Mouse (Mus musculus): ENCODE results near the gene Bmp6. TPM values are rescaled to one million over a fixed set of nuclear protein-coding genes. Genes with fewer than 3 reads are reported as not detected.
A peak's percentile ranks its signal among the peaks of the same experiment; 100 is the strongest.

The Bmp6 gene
- polyA plus RNA-seq, 1 experiment, result not detected

DNA sequence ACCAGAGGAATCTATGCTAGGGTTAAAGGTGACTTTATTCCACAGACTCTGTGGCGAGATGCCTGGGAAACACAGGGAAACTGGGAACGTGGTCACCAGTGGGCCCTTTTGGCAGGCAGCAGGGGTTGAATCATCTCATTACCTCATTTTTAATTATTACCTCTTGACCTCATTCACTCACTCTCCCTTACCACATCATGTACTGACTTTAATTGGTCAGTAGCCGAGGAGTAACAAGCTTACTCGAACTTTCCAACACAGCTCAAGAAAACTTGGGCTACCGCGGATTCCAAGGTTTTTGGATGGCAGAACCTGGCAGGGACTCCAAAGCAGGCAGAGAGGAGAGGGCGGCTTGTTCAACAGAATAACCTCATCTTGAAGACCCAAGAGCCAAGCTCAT lies 74.9 kb downstream of the Bmp6 start:
- no peak overlapping the region for H3K4me3 ChIP-seq (ENCODE audit: insufficient read depth, low read length)
- no peak for TF ChIP-seq POLR2A (IDR thresholded peaks at IDR 0.05; ENCODE audit: borderline replicate concordance, low read depth, low read length)
- TF ChIP-seq CTCF (IDR thresholded peaks at IDR 0.05; ENCODE audit: low read depth, low read length), result no peak
- no peaks in the 10 kb centered on the region for H3K4me1 ChIP-seq (ENCODE audit: control insufficient read depth, insufficient read depth, low read length)
- H3K27ac ChIP-seq (ENCODE audit: insufficient read depth, low read depth, low read length), result no peak overlapping the region

DNA sequence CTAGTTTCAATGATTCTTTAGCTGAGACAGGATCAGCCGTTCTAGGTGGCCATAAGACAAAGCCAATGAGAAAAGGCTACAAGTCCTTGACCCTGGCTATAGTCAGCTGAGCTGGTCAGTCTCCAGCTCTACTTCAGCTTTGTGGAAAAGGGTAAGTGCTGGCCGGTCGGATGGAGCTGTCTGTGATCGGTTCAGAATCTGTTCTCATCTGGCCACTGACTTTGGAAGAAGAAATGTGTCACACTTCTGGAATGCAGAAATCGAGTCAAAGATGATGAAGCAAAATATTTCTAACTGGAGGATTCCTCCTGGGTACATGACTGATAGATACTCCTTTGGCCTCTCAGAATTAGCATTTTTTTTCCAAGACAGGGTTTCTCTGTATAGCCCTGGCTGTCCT lies 77.6 kb downstream of the Bmp6 start:
- H3K27ac ChIP-seq (ENCODE audit: insufficient read depth, low read depth, low read length), result no peak overlapping the region
- no peaks in the 10 kb centered on the region for H3K4me1 ChIP-seq (ENCODE audit: control insufficient read depth, insufficient read depth, low read length)
- TF ChIP-seq CTCF (IDR thresholded peaks at IDR 0.05; ENCODE audit: low read depth, low read length), result no peak
- TF ChIP-seq POLR2A (IDR thresholded peaks at IDR 0.05; ENCODE audit: borderline replicate concordance, low read depth, low read length), result no peak
- H3K4me3 ChIP-seq (ENCODE audit: insufficient read depth, low read length), result no peak overlapping the region

DNA sequence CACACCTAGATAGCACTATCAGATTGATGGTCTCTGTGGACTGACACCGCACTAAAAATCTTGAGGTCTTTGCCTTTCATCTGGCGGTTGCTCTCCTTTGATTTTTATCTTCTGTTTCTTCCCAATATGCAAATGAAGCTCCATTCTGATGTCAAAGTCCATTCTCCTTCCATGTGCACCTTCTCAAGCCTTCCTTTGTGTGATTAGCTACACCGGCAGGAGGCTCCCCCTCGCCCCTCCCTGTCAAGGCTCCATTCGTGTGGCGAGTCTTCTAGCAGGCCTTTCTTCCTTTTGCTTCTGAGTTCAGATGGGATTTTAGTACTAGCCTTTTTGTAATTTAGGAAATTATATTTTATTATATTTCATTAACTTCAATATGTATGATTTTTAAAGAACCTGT lies 80.4 kb downstream of the Bmp6 start:
- Histone ChIP-seq H3K4me3 (ENCODE audit: insufficient read depth, low read length) (no peak overlapping the region), H3K4me1 (ENCODE audit: control insufficient read depth, insufficient read depth, low read length) (no peaks in the 10 kb centered on the region), H3K27ac (ENCODE audit: insufficient read depth, low read depth, low read length) (no peak overlapping the region)
- no peak for TF ChIP-seq POLR2A (IDR thresholded peaks at IDR 0.05; ENCODE audit: borderline replicate concordance, low read depth, low read length)
- no peak for TF ChIP-seq CTCF (IDR thresholded peaks at IDR 0.05; ENCODE audit: low read depth, low read length)

DNA sequence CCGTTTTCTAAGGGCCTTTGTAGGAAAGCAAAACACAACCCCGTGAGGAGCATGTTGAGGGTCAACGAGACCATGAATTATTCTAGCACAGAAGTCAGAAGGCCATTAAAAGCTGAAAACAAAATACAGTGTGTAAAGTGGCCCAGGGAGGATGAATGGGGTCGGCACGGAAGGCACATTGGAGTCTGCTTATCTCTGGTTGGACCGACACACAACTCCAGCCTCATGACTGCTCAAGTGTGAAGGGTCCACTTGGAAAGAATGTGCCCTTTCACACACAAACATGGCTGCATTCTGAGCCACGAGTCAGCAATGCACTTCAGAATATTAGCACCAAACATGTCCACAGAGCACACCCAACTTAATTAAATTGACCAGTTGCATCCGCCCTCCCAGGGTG lies 84.8 kb downstream of the Bmp6 start:
- H3K4me1 ChIP-seq (ENCODE audit: control insufficient read depth, insufficient read depth, low read length), result no peaks in the 10 kb centered on the region
- H3K4me3 ChIP-seq (ENCODE audit: insufficient read depth, low read length), result no peak overlapping the region
- TF ChIP-seq POLR2A (IDR thresholded peaks at IDR 0.05; ENCODE audit: borderline replicate concordance, low read depth, low read length), result no peak
- no peak for TF ChIP-seq CTCF (IDR thresholded peaks at IDR 0.05; ENCODE audit: low read depth, low read length)
- no peak overlapping the region for H3K27ac ChIP-seq (ENCODE audit: insufficient read depth, low read depth, low read length)

DNA sequence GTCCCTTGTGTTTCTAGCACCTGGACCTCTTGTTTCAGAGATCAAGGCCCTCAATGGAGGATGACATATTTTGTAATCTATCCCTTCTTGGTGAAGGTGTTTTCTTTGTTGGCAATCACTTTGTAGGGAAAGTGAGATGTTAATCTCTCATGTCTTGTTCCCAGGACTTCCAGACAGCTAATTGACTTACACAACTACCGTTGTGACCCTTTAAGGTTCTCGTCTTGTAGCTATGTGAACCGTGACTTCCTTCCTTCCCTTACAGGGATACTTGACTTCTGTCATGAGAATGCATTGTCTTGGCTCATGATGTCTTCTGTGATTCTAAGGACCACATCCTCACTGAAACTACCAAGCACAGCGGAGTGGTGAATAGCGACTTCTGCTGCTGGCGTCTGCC lies 85.2 kb downstream of the Bmp6 start:
- no peaks in the 10 kb centered on the region for H3K4me1 ChIP-seq (ENCODE audit: control insufficient read depth, insufficient read depth, low read length)
- TF ChIP-seq CTCF (IDR thresholded peaks at IDR 0.05; ENCODE audit: low read depth, low read length) (no peak), POLR2A (IDR thresholded peaks at IDR 0.05; ENCODE audit: borderline replicate concordance, low read depth, low read length) (no peak)

DNA sequence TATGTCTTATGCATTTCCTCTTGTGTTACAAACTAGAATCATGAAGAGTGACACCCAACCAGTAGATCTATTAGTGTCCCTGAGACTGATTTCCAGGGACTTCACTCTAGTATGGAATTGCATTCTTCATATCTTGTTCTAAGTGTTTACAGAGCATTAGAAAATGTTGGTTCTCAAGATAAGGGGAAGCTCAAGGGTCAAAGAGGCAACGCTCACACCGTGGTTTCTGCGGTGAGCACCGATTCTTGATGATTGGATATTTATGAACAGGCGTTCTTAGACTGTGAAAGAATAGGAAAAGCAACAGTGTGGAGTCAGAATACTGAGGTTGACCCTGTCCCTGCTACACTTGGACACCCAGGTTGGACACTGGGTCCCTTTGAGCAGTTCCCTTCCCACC lies 89.9 kb downstream of the Bmp6 start:
- no peaks in the 10 kb centered on the region for H3K4me1 ChIP-seq (ENCODE audit: control insufficient read depth, insufficient read depth, low read length)
- H3K4me3 ChIP-seq (ENCODE audit: insufficient read depth, low read length), result no peak overlapping the region
- TF ChIP-seq POLR2A (IDR thresholded peaks at IDR 0.05; ENCODE audit: borderline replicate concordance, low read depth, low read length) (no peak), CTCF (IDR thresholded peaks at IDR 0.05; ENCODE audit: low read depth, low read length) (no peak)
- no peak overlapping the region for H3K27ac ChIP-seq (ENCODE audit: insufficient read depth, low read depth, low read length)

More for the DNA sequence above, 85.2 kb downstream of the Bmp6 start:
- Histone ChIP-seq H3K27ac (ENCODE audit: insufficient read depth, low read depth, low read length) (no peak overlapping the region), H3K4me3 (ENCODE audit: insufficient read depth, low read length) (no peak overlapping the region)

DNA sequence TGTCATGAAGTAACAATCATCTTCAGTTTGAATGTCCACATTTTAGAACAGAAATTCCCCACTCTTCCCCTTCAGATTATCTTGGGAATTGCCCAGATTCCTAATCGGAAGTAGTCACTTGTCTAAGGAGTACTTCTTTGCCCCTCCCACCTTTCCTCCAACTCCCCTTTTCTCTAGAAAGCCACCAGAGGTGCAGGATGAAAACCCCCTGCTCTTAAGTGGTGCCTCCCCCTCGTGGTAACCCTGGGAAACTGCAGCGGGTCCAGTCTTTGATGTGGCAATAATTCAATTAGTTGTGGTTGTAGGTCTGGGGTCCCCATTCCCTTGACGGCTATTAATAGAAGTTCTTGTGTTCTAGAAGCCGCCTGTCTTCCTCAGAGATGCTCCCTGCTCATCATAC lies 93.0 kb downstream of the Bmp6 start:
- H3K4me1 ChIP-seq (ENCODE audit: control insufficient read depth, insufficient read depth, low read length), result no peaks in the 10 kb centered on the region
- TF ChIP-seq POLR2A (IDR thresholded peaks at IDR 0.05; ENCODE audit: borderline replicate concordance, low read depth, low read length), result no peak
- TF ChIP-seq CTCF (IDR thresholded peaks at IDR 0.05; ENCODE audit: low read depth, low read length), result 0 out of 2 replicates have a peak, but pooled peaks have one; percentile 35
- H3K4me3 ChIP-seq (ENCODE audit: insufficient read depth, low read length), result no peak overlapping the region
- H3K27ac ChIP-seq (ENCODE audit: insufficient read depth, low read depth, low read length), result no peak overlapping the region

DNA sequence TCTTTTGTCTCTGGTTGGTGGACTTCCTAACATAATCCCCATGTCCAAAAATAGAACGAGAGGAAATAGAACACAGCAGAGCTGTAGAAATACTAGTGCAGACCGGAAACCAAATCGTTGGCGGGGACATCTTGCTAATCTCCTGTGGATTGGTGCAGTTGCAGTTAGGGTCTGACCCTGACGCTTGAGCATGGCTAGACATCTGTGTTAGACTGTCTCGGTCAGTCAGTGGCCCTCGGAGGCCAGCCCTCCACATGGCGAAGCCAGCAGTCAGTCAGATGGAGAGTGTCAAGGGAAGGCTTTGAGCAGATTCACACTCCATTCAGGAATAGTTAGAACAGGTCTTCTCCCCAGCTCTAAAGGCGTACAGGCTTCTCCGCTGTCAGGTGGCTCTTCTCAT lies 95.3 kb downstream of the Bmp6 start:
- Histone ChIP-seq H3K27ac (ENCODE audit: insufficient read depth, low read depth, low read length) (no peak overlapping the region), H3K4me3 (ENCODE audit: insufficient read depth, low read length) (no peak overlapping the region), H3K4me1 (ENCODE audit: control insufficient read depth, insufficient read depth, low read length) (no peaks in the 10 kb centered on the region)
- TF ChIP-seq CTCF (IDR thresholded peaks at IDR 0.05; ENCODE audit: low read depth, low read length) (no peak), POLR2A (IDR thresholded peaks at IDR 0.05; ENCODE audit: borderline replicate concordance, low read depth, low read length) (no peak)

DNA sequence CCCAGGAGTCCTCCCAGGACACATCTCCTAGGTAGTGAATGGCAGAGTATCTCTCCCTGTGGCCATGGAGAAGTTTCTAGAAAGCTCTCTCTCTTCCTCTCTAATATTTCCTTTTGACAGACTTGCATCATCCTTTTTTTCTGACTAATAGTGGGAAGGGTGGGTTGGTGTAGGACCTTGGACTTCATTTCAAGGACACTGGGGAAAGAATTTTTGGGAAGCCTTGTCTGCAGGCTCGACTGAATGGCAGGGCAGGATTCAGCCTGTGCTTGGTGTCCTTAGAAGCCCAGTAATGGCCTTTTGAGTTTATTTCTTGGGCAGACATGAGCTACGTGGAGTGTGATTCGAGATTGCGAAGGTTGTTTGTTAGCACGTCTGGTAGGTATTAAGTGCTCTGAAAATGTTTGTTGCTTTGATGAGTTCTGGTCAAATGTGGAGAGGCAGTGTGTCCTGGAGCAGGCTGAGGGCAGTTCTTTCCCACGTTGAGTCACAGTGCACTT lies 103.7 kb downstream of the Bmp6 start:
- Histone ChIP-seq H3K4me3 (ENCODE audit: insufficient read depth, low read length) (no peak overlapping the region), H3K4me1 (ENCODE audit: control insufficient read depth, insufficient read depth, low read length) (no peaks in the 10 kb centered on the region), H3K27ac (ENCODE audit: insufficient read depth, low read depth, low read length) (no peak overlapping the region)
- no peak for TF ChIP-seq POLR2A (IDR thresholded peaks at IDR 0.05; ENCODE audit: borderline replicate concordance, low read depth, low read length)
- TF ChIP-seq CTCF (IDR thresholded peaks at IDR 0.05; ENCODE audit: low read depth, low read length), result no peak

DNA sequence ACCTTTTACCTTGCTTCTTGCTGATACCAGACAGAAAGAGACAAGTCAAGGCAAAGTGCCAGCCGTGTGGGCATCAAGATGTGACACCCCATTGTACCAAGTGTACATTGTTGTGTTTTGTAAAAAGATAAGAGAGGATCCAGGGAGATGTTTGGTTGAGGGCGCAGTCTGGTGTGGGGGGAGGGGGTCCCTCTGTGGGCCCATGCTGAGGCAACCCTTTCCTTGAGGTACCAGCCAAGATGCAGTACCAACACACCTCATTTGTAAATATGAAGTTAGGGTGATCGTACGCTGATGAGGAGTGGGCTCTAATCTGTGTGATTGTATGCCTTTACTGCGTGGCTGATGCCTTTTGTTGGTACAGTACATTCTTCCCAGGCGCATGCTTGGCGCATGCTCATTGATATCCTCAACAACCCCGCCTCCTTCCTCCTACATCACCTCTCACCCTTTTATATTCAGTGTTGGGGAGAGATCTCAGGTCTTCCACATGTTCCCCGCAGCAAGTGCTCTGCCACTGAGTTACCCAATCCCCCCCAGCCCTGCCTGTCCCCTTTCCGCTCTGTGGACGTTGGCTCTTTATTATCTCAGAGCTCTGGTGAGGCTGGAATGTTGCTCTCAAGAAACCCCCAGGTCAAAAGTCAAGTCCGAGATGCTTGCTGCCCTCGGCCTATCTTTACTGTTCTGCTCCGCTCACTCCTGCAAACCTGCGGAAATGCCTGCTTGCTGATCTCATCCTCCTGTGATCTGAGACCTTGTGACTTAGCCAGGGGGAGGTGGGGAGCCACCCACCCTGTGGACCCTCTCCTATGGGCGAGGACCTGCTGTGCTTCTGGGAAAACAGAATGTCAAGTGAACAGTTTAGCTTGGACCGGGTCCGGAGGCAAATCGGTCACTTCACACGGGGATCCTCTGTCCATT lies 105.4 kb downstream of the Bmp6 start:
- TF ChIP-seq POLR2A (IDR thresholded peaks at IDR 0.05; ENCODE audit: borderline replicate concordance, low read depth, low read length) (no peak), CTCF (IDR thresholded peaks at IDR 0.05; ENCODE audit: low read depth, low read length) (no peak)
- Histone ChIP-seq H3K4me1 (ENCODE audit: control insufficient read depth, insufficient read depth, low read length) (no peaks in the 10 kb centered on the region), H3K27ac (ENCODE audit: insufficient read depth, low read depth, low read length) (no peak overlapping the region), H3K4me3 (ENCODE audit: insufficient read depth, low read length) (no peak overlapping the region)

Data from bone marrow macrophage, adult 2 months (primary cell).